Mouse (Mus musculus) granulocyte monocyte progenitor cell, adult 5-6 weeks (primary cell): Measurements from ENCODE around the gene Dysf. TPM values are rescaled to one million over a fixed set of nuclear protein-coding genes. Genes with fewer than 3 reads are reported as not detected.

Experiments
- ATAC-seq: replicated peaks from 2 replicates; pipeline ENCODE4 v1.8.0; 2016; ENCODE audit warnings: mild to moderate bottlenecking, moderate TSS enrichment, inconsistent platforms; ENCODE audit not compliant: poor library complexity, severe bottlenecking
- total RNA-seq, 2 experiments: library from RNA; stranded (forward) in 1 of 2; stranded (reverse) in 1 of 2; fragments of 200-712, 200-1000 nt in 1 of 2; fragments of >200 nt in 1 of 2; fragmentation: Nextera tagmentation in 1 of 2; gene quantifications; 2 replicates each; pipeline ENCODE4 v1.2.3; 2014 to 2017

The Dysf gene
- total RNA-seq, 2 experiments from 2014 or later, result not detected

GRCm38 (mm10) chr6:84148470-84148869, 140.1 kb downstream of the Dysf start:
- no peak for ATAC-seq

- ATAC-seq, result no peak
Measured at GRCm38 (mm10) chr6:84154508-84154907, 146.1 kb downstream of the Dysf start.

DNA sequence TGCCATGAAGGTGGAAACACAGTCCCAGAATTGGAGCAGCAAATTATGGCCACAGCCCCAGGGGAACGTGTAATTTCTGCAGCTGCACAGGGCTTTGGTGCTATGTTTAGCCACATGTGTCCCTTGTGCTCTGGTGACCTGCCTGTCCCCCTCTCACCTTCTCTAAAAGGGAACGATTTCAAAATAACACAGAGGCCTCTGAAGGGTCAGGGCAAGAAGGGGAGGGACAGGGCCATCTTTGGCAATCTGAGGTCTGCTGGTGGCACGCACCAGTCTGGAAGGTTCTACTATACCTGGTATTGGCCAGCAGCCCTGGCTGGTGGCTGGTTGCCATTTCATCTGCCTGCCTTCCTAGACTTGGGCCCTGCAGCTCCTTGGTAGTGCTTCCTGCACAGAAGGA, 147.4 kb downstream of the Dysf start:
- no peak for ATAC-seq

GRCm38 (mm10) chr6:84156481-84157025, 148.2 kb downstream of the Dysf start:
- ATAC-seq, result no peak

DNA sequence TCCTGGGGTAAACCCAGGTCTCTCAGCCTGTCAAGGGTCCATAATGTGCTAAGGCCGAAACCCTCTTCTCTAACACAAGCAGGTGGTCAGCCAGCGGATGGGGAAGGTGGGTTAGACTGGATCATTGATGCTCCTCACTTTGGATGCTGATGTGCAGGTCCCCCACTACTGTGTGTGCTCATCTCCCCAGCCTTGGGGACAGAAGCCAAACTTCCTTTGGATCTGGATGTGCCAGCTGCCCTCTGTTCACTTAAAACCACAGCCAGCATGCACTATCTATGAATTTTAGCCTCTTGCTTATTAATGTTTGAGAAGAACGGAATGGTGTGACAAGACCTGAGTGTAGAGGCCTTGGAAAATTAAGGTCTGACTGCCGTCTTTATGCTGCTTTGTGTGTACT, 150.7 kb downstream of the Dysf start:
- no peak for ATAC-seq

- ATAC-seq, result no peak
Measured at GRCm38 (mm10) chr6:84167612-84168011, 159.2 kb downstream of the Dysf start.

DNA sequence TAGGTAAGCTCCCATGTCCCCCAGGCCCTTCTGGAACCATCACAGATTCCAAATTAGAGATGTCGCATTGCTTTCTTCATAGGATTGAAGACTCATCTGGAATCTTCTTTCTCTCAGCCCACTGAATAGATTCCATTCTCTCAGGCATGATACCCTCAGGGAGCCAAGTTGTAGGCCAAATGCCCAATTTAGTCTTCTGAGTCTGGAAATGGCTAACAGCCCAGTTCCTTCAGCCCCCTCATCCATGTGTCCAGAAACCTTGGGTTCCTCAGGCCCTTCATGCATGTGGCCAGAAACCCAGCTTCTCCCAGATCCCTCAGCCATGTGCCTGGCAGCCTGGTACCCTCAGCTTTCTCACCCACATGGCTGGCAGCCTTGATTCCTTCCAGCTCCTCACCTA, 160.2 kb downstream of the Dysf start:
- ATAC-seq, result no peak

- no peak for ATAC-seq
Measured at GRCm38 (mm10) chr6:84173626-84174025, 165.2 kb downstream of the Dysf start.

- no peak for ATAC-seq
Measured at GRCm38 (mm10) chr6:84178776-84179405, 170.5 kb downstream of the Dysf start.

- no peak for ATAC-seq
Measured at GRCm38 (mm10) chr6:84181452-84181851, 173.1 kb downstream of the Dysf start.

DNA sequence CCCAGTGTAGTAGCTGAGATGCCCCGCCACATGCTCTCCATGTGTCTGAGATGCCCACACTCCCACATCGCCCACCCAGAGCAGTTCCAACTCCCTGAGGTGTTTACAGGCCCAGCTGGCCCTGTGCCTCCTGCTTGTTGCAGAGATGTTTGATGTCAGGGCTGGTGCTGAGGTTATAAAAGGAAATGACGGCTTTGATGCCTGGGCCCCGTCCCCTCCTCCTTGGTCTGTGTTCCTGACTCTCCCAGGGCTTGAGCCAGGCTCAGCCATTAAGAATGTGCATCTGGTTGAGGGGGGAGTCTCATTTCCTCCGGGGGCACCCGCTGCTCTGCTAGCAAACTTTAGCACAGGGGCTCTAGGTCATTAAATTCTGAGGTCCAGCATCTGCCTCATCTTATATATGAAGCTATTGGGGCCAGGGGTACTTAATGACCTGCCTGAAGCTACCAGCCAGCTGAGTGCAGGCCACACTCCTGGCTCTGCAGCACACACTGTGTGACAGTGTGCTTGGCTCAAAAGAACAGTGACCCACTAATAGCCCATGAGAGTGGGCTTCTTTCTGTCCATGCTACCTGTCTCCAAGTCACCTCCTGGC, 183.4 kb downstream of the Dysf start:
- ATAC-seq, result no peak

DNA sequence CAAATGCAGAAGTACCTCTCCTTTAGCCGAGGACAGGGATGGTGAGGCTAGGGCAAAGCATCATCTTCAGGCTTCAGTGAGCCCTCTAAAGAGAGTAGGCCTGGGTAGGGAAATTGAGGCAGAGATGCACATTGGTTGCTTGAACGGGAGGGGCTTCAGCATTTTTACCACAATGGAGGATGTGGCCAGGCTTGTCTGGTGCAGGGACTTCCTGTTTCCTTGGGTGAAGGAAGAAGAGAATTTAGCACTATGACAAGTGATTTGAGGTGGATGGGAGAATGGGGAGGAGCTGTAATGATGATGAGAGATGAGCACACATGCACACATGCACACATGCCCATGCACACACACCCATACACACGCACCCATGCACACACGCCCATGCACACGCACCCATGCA, 188.1 kb downstream of the Dysf start:
- peak; percentile 30 for ATAC-seq

DNA sequence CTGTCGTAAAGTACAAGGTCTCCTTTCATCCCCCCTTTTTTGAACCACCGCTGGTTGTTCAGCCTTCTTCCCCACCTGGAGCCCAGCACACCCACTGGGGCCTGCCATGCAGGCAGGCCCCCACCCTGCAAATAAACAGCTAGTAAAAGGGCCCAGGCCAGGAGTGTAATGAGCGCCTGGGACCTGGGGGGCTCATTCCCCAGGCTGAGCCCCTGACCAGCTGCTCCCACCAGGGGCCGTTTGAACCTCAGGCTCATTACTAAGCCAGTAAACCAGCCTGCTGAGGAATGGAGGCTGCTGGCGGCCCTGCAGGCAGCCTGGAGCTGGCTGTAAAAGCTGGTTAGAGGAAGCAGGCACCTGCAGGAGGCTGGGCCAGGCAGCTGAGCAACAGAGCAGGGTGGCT, 189.4 kb downstream of the Dysf start:
- no peak for ATAC-seq

GRCm38 (mm10) chr6:84201721-84202490, 193.5 kb downstream of the Dysf start:
- no peak for ATAC-seq

GRCm38 (mm10) chr6:84205611-84206010, 197.2 kb downstream of the Dysf start:
- ATAC-seq, result no peak

DNA sequence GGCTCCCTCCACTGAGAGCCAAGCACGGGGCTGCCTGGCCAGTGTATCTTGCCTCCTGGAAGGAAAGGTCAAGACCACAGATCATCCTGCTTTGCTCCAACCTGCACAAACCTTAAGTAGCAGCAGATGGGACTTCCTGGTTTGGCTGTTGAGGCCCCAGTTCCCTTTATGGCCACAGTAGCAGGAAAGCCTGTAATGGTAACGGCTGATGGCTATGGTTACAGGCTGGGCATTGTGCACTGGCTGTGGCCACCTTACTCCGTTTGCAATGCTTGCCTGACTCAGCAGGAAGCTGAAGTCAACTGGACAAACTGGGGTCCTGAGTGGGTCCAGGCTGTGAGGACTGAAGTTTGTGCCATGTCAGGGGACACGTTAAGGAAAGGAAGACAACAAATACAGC, 200.2 kb downstream of the Dysf start:
- peak; percentile 70 for ATAC-seq

DNA sequence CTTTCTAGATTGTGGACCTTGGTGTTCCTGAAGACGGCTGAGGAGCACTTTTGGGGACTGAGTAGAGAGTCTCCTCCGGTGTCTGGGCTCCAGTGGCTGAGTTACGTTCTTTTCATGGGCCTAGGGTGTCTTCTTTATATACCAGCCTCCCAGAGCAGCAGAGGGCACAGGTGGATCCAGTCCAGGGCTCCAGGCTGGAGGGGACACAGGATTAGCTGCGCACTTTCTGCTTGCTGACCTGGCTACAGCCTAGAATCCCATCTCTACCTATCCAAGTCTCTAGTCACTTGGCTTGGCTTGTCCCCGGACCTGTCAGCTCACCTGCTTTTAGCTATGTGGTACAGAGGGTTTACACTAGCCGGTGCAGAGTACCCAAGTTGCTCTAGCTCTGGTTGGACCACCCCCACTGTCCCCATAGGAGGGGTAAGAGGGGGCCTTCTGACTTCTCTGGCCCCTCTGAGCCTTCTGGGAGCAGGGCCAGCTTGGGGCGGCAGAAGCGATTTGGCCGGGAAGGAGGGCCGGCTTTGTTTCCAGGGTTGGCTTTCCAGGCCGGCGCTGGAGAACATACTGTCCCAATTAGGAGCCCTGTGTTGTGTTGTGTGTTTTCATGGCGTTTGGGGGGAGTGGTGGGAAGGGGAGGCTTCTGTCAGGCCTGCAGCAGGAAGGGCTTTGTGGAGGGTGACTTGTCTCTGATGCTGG, 201.5 kb downstream of the Dysf start:
- ATAC-seq, result no peak

DNA sequence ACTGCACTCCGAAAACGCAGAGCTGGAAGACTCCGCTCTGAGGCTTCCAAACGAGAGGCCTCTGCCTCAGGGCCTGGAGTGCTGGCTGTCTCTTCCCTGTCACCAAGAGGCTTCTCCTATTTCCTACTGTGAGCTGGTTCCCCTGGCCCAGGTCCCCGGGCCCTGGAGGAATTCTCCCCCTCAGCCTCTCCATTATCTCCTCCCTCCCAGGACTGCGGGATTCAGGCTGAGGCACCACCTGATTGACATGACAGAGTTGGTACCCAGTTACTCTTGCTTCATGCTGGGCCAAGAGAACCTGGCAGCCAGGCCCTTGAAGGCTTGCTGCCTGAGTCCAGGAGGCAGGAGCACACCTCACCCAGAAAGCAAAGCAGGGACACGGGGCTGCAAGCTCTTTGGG, 203.1 kb downstream of the Dysf start:
- no peak for ATAC-seq

GRCm38 (mm10) chr6:84213101-84213500, 204.7 kb downstream of the Dysf start:
- ATAC-seq, result no peak

- ATAC-seq, result no peak
Measured at GRCm38 (mm10) chr6:84217216-84217933, 209.0 kb downstream of the Dysf start.
